Comparison of ENCODE assay signal across 10 mouse cellular contexts in genomic region chr11:98971316-98972031, GRCm38 (mm10). TPM values are rescaled to one million over a fixed set of nuclear protein-coding genes. Genes with fewer than 3 reads are reported as not detected.
DNase-seq lines count a peak whose midpoint lies in the region; ATAC-seq and TF ChIP-seq lines count a peak whose summit lies in the region.
"Had no signal": no experiment of that assay in that cellular context is flagged by ENCODE, and none has a peak within 500 bp of the region (broad histone marks: within the 10 kb centered on the region; RNA-seq: fewer than 3 reads in every experiment).

No protein-coding gene starts in this region.

- H3K9me3 ChIP-seq in kidney, embryonic 14.5 days (ENCODE audit: control insufficient read depth, low read length), result no peaks in the 10 kb centered on the region
- no peaks in the 10 kb centered on the region for H3K9me3 ChIP-seq in embryonic facial prominence, embryonic 12.5 days
- no peaks in the 10 kb centered on the region for H3K9me3 ChIP-seq in hindbrain, embryonic 14.5 days (ENCODE audit: control insufficient read depth, low read length)
- H3K9me3 ChIP-seq in midbrain, postnatal 0 days (ENCODE audit: low read length), result no peaks in the 10 kb centered on the region

- no peak for TF ChIP-seq POLR2A in kidney, adult 2 months (IDR thresholded peaks at IDR 0.05; ENCODE audit: low read depth, low read length)

- no peak overlapping the region for H3K4me2 ChIP-seq in kidney, embryonic 14.5 days (replicated peaks; ENCODE audit: low read depth, low read length)
- H3K4me2 ChIP-seq in embryonic facial prominence, embryonic 12.5 days (replicated peaks), result 0 out of 2 replicates have a peak overlapping the region, but pooled peaks have one; percentile 2
- peak overlapping the region; percentile 8; the same call in 1 of the 2 replicates for H3K4me2 ChIP-seq in hindbrain, embryonic 14.5 days (replicated peaks)
- no peak overlapping the region for H3K4me2 ChIP-seq in midbrain, postnatal 0 days (ENCODE audit: low read depth, low read length, poor library complexity, severe bottlenecking)

- no peak overlapping the region for H3K27ac ChIP-seq in kidney, adult 2 months (ENCODE audit: insufficient read depth, low read depth, low read length)
- H3K27ac ChIP-seq in kidney, embryonic 14.5 days (ENCODE audit: low read depth, low read length), result no peak overlapping the region
- H3K27ac ChIP-seq in embryonic facial prominence, embryonic 12.5 days, result peak overlapping the region; percentile 83; the same call in 1 of the 2 replicates
- H3K27ac ChIP-seq in hindbrain, embryonic 14.5 days, result peak overlapping the region; percentile 90
- peak overlapping the region; percentile 32; the same call in 1 of the 2 replicates for H3K27ac ChIP-seq in midbrain, postnatal 0 days (ENCODE audit: low read depth, low read length)
- H3K27ac ChIP-seq: macrophage had no signal

- TF ChIP-seq CTCF in kidney, adult 2 months (conservative IDR thresholded peaks at IDR 0.05; ENCODE audit: insufficient read depth, insufficient read length, low read depth, low read length), result no peak
- TF ChIP-seq CTCF in midbrain, postnatal 0 days (IDR thresholded peaks at IDR 0.05), result no peak

- H3K9ac ChIP-seq in kidney, embryonic 14.5 days (ENCODE audit: low read depth, low read length), result no peak overlapping the region
- H3K9ac ChIP-seq in embryonic facial prominence, embryonic 12.5 days, result peak overlapping the region; percentile 7; the same call in 1 of the 2 replicates
- no peak overlapping the region for H3K9ac ChIP-seq in hindbrain, embryonic 14.5 days
- no peak overlapping the region for H3K9ac ChIP-seq in midbrain, postnatal 0 days (replicated peaks; ENCODE audit: low read length, poor library complexity, severe bottlenecking)

- WGBS in kidney, adult 2 months, result 58% methylated on average over 23 of the region's 23 CpGs
- 79% methylated on average over 23 of the region's 23 CpGs for WGBS in kidney, embryonic 14.5 days
- WGBS in embryonic facial prominence, embryonic 12.5 days, result 79% methylated on average over 23 of the region's 23 CpGs
- WGBS in hindbrain, embryonic 14.5 days, result 38% methylated on average over 23 of the region's 23 CpGs
- 62% methylated on average over 23 of the region's 23 CpGs for WGBS in midbrain, postnatal 0 days

- no peaks in the 10 kb centered on the region for H3K36me3 ChIP-seq in kidney, adult 2 months (ENCODE audit: control insufficient read depth, insufficient read depth, low read length)
- H3K36me3 ChIP-seq in kidney, embryonic 14.5 days (ENCODE audit: control insufficient read depth, insufficient read depth, low read length), result peaks cover 73% of the 10 kb centered on the region
- H3K36me3 ChIP-seq in embryonic facial prominence, embryonic 12.5 days, result peaks cover 71% of the 10 kb centered on the region
- H3K36me3 ChIP-seq in hindbrain, embryonic 14.5 days (replicated peaks; ENCODE audit: control insufficient read depth, insufficient read depth), result peaks cover 35% of the 10 kb centered on the region
- peaks cover 20% of the 10 kb centered on the region for H3K36me3 ChIP-seq in midbrain, postnatal 0 days (ENCODE audit: insufficient read depth, low read length)

- DNase-seq in kidney, adult 2 months, result peak; percentile 87
- DNase-seq in NIH3T3 (ENCODE audit: low read depth), result peak; percentile 75
- DNase-seq in hindbrain, embryonic 14.5 days (ENCODE audit: low spot score), result peak; percentile 77
- DNase-seq in midbrain, postnatal 0 days (ENCODE audit: low spot score), result peak; percentile 73
- no peak for DNase-seq in ovary, postnatal 10 days (ENCODE audit: low spot score)
- no peak for DNase-seq in spleen, postnatal 36 days (ENCODE audit: low spot score in 2 of 2)

- 0 out of 2 replicates have a peak, but pooled peaks cover 14% of the 10 kb centered on the region for H3K4me1 ChIP-seq in kidney, adult 2 months (ENCODE audit: control insufficient read depth, insufficient read depth, low read length)
- H3K4me1 ChIP-seq in kidney, embryonic 14.5 days (ENCODE audit: control insufficient read depth, insufficient read depth, low read length), result peaks cover 47% of the 10 kb centered on the region
- H3K4me1 ChIP-seq in embryonic facial prominence, embryonic 12.5 days, result peaks cover 50% of the 10 kb centered on the region
- peaks cover 53% of the 10 kb centered on the region for H3K4me1 ChIP-seq in hindbrain, embryonic 14.5 days (replicated peaks; ENCODE audit: control insufficient read depth, insufficient read depth, low read length)
- peaks cover 11% of the 10 kb centered on the region for H3K4me1 ChIP-seq in midbrain, postnatal 0 days (ENCODE audit: insufficient read depth, low read length)

- H3K4me3 ChIP-seq in kidney, adult 2 months (ENCODE audit: insufficient read depth, low read depth, low read length), result no peak overlapping the region
- H3K4me3 ChIP-seq in kidney, embryonic 14.5 days (ENCODE audit: low read length), result no peak overlapping the region
- no peak overlapping the region for H3K4me3 ChIP-seq in embryonic facial prominence, embryonic 12.5 days
- no peak overlapping the region for H3K4me3 ChIP-seq in hindbrain, embryonic 14.5 days (replicated peaks; ENCODE audit: low read length)
- H3K4me3 ChIP-seq in midbrain, postnatal 0 days (ENCODE audit: low read depth, low read length), result no peak overlapping the region

- ATAC-seq in kidney, embryonic 14.5 days (ENCODE audit: low FRiP score, low TSS enrichment), result no peak
- no peak for ATAC-seq in embryonic facial prominence, embryonic 12.5 days (ENCODE audit: insufficient number of reproducible peaks, insufficient read depth, low FRiP score, low TSS enrichment)
- ATAC-seq in hindbrain, embryonic 14.5 days (ENCODE audit: low FRiP score), result no peak
- no peak for ATAC-seq in midbrain, postnatal 0 days (ENCODE audit: low FRiP score)
- ATAC-seq: Patski had no signal

- H3K27me3 ChIP-seq in kidney, adult 2 months (replicated peaks; ENCODE audit: control insufficient read depth, insufficient read depth, low read length), result no peaks in the 10 kb centered on the region
- H3K27me3 ChIP-seq in kidney, embryonic 14.5 days (ENCODE audit: control insufficient read depth, insufficient read depth, low read length), result no peaks in the 10 kb centered on the region
- no peaks in the 10 kb centered on the region for H3K27me3 ChIP-seq in embryonic facial prominence, embryonic 12.5 days
- no peaks in the 10 kb centered on the region for H3K27me3 ChIP-seq in hindbrain, embryonic 14.5 days (ENCODE audit: control insufficient read depth, insufficient read depth, low read length)
- no peaks in the 10 kb centered on the region for H3K27me3 ChIP-seq in midbrain, postnatal 0 days (ENCODE audit: insufficient read depth, low read length)
- H3K27me3 ChIP-seq: Patski had no signal

RNA-seq across cellular contexts. Expression of gene Gjd3, which starts 11.3 kb away (rescaled TPM):
- polyA plus RNA-seq in kidney, adult 2 months (2012; rRNA removed), result 0.34 and 0.57 TPM in 2 replicates
- polyA plus RNA-seq in kidney, embryonic 14.5 days (2014; fragmentation: Nextera tagmentation; extraction: Ambion mirVana), result 0.64 TPM in 1 of 2 replicates, not detected in the other
- polyA plus RNA-seq in embryonic facial prominence, embryonic 12.5 days (2016; fragmentation: Nextera tagmentation; extraction: Ambion mirVana), result 0.73 and 1.4 TPM in 2 replicates
- 0.60 and 1.4 TPM in 2 replicates for polyA plus RNA-seq in hindbrain, embryonic 14.5 days (2014; fragmentation: Nextera tagmentation; extraction: Ambion mirVana)
- total RNA-seq in midbrain, postnatal 0 days (2014; rRNA removed), result 3.0 and 5.1 TPM in 2 replicates
- 4.5 and 5.1 TPM in 2 replicates for polyA plus RNA-seq in midbrain, postnatal 0 days (2015; fragmentation: Nextera tagmentation; extraction: Ambion mirVana)
- polyA plus RNA-seq: macrophage had no signal

RNA-seq across cellular contexts. Expression of gene Rara, which starts 43.9 kb away (rescaled TPM):
- 18.0 and 19.6 TPM in 2 replicates for polyA plus RNA-seq in kidney, adult 2 months (2012; rRNA removed)
- polyA plus RNA-seq in kidney, embryonic 14.5 days (2014; fragmentation: Nextera tagmentation; extraction: Ambion mirVana), result 27.7 and 36.7 TPM in 2 replicates
- polyA plus RNA-seq in embryonic facial prominence, embryonic 12.5 days (2016; fragmentation: Nextera tagmentation; extraction: Ambion mirVana), result 48.8 and 49.2 TPM in 2 replicates
- polyA plus RNA-seq in hindbrain, embryonic 14.5 days (2014; fragmentation: Nextera tagmentation; extraction: Ambion mirVana), result 18.4 and 18.7 TPM in 2 replicates
- total RNA-seq in midbrain, postnatal 0 days (2014; rRNA removed), result 14.3 and 20.4 TPM in 2 replicates
- polyA plus RNA-seq in midbrain, postnatal 0 days (2015; fragmentation: Nextera tagmentation; extraction: Ambion mirVana), result 8.2 and 8.7 TPM in 2 replicates

RNA-seq across cellular contexts. Expression of gene Top2a, which starts 52.5 kb away (rescaled TPM):
- polyA plus RNA-seq in kidney, adult 2 months (2012; rRNA removed), result 0.72 and 1.1 TPM in 2 replicates
- polyA plus RNA-seq in kidney, embryonic 14.5 days (2014; fragmentation: Nextera tagmentation; extraction: Ambion mirVana), result 284 and 300 TPM in 2 replicates
- polyA plus RNA-seq in embryonic facial prominence, embryonic 12.5 days (2016; fragmentation: Nextera tagmentation; extraction: Ambion mirVana), result 288 and 289 TPM in 2 replicates
- polyA plus RNA-seq in hindbrain, embryonic 14.5 days (2014; fragmentation: Nextera tagmentation; extraction: Ambion mirVana), result 34.2 and 42.4 TPM in 2 replicates
- 13.9 and 21.1 TPM in 2 replicates for total RNA-seq in midbrain, postnatal 0 days (2014; rRNA removed)
- 7.4 and 10.0 TPM in 2 replicates for polyA plus RNA-seq in midbrain, postnatal 0 days (2015; fragmentation: Nextera tagmentation; extraction: Ambion mirVana)

Comparison
In these comparisons a context has a peak if more than half of its experiments do, and no peak if none do; other contexts are left out.
1. DNase-seq: peak in kidney, adult 2 months (single experiment), NIH3T3 (single experiment), hindbrain, embryonic 14.5 days (single experiment) and midbrain, postnatal 0 days (single experiment); none in ovary, postnatal 10 days (single experiment) and spleen, postnatal 36 days (0 of 2).
2. H3K27ac ChIP-seq: peak in embryonic facial prominence, embryonic 12.5 days (single experiment), hindbrain, embryonic 14.5 days (single experiment) and midbrain, postnatal 0 days (single experiment); none in kidney, adult 2 months (single experiment) and kidney, embryonic 14.5 days (single experiment).
3. H3K4me2 ChIP-seq: peak in embryonic facial prominence, embryonic 12.5 days (single experiment) and hindbrain, embryonic 14.5 days (single experiment); none in kidney, embryonic 14.5 days (single experiment) and midbrain, postnatal 0 days (single experiment).